Mouse (Mus musculus): ENCODE results near the gene Dyx1c1.

Dyx1c1 gene

GRCm38 (mm10) chr9:72972435-72972834 lies 13.8 kb downstream of the Dyx1c1 start:
- DNase-seq (ENCODE audit: extremely low read depth, insufficient read length, low spot score) = no peak

GRCm38 (mm10) chr9:72972984-72973383 lies 14.4 kb downstream of the Dyx1c1 start:
- no peak for DNase-seq (ENCODE audit: extremely low read depth, insufficient read length, low spot score)

DNA sequence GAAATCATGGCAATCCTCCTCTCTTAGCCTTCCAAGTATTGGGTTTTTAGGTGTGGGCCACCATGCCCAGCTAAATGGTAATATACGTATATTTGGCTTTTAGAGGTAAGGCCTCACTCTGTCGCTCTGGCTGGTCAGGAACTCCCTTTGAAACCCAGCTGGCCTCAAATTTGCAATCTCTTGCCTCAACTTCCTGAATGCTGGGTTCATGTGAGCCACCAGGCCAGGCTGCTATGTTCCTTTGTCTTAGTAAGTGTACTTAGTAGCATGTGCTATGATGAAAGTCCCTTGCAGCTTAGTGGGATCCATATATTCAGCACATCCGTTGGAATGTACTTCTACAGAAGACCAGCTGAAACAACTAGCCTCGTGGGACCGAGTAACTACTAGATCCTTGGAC lies 16.1 kb downstream of the Dyx1c1 start:
- no peak for DNase-seq (ENCODE audit: extremely low read depth, insufficient read length, low spot score)

DNA sequence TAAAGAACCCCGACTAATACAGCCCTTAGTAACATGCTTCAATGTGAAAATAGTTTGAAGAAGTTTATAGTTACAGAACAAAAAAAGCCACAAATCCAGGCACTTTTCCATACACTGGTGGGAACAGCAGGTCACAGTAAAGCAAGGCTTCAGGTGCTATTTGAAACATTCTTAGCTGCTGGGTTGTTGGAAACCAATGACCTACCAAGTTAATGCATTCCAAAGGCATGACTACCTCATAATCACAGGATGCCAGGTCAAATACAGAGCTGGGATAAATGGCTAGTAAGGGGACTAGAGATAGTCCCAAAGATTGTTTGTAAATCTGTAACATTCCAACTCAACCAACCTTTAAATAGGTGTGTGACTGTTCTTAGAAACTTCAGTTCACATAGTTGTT lies 16.7 kb downstream of the Dyx1c1 start:
- DNase-seq (ENCODE audit: extremely low read depth, insufficient read length, low spot score) = no peak

DNA sequence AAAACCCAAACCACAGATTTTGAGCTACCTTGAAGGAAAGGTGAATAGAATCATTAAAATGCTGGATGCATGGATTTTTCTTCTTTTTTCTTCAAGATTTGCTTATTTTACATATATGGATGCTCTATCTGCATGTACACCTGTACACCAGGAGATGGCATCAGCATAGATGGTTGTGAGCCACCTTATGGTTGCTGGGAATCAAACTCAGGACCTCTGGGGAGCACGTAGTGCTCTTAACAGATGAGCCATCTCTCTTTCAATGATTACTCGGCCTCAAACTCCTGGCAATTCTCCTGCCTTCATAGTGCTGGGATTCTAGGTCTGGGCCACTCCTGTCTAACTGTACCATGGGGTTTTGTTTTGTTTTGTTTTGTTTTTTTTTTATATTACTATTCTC lies 24.5 kb downstream of the Dyx1c1 start:
- no peak for DNase-seq (ENCODE audit: extremely low read depth, insufficient read length, low spot score)

DNA sequence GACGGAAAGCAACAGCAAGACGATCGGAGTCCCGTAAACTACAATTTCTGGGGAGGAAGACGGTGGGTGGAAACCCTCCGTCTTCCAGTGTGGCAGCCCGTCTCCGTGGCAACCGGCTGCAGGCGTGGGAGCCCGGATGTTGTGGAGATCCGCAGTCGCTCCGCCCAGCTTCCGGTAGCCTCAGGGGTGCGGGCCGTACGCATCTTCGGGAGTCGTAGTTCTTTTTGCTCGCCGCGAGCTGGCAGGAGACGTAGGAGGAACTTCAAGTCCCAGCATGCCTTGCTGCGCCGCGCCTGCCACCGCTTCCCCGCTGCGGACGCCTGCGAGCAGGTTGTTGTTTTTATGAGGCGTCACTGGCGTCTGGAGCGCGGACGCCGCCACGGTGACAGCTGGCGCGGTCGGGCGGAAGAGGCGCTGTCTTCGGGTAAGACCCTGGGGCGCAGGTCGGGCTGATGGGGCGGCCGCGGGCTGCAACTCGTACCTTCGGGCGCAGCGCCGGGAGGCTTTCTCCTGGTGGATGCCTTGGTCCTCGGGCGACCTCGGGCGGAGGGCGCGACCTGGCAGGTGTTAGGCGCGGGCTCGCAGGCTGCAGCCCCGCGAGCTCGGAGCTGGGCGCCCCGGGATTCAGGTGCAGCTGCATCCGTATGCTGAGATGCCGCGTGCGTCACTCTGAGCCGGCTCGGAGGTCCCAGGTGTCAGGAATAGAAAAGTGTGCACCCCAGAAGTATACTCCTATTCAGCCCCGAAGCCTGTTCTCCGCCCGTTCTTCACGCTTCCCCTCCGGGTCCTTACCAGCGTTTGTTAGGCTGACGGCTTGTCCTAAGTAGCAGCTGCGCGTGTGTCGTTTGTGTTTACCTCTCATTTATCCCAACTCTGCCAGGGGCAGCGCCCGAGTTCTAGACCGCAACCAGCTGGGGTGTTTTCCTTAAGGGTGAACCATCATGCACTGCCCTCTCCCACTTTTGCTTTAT lies 26.9 kb downstream of the Dyx1c1 start, which contains the start of the genes Ccpg1os and Ccpg1:
Gene Ccpg1os, minus strand, starts transcription at position 133 of the 971 bp plus-strand sequence.
Gene Ccpg1, plus strand, starts transcription at position 180 of the 971 bp plus-strand sequence.
- DNase-seq (ENCODE audit: extremely low read depth, insufficient read length, low spot score) = peak; percentile 98

DNA sequence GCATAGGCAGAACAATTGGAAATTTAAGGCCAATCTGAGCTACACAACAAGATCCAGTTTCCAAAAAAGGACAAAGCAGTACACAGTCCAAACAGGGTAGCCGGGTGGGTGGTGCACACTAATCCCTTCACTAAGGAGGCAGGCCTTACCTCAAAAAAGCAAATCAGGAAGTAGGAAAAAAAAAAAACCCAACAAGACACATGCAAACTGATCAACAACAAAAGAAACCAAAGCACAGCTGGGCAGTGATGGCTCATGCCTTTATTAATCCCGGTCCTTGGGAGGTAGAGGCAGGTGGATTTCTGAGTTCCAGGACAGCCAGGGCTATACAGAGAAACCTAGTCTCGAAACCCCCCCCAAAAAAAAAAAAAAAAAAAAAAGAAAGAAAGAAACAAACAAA lies 29.1 kb downstream of the Dyx1c1 start:
- no peak for DNase-seq (ENCODE audit: extremely low read depth, insufficient read length, low spot score)

GRCm38 (mm10) chr9:72988706-72989105 lies 30.1 kb downstream of the Dyx1c1 start:
- DNase-seq (ENCODE audit: extremely low read depth, insufficient read length, low spot score) = no peak

DNA sequence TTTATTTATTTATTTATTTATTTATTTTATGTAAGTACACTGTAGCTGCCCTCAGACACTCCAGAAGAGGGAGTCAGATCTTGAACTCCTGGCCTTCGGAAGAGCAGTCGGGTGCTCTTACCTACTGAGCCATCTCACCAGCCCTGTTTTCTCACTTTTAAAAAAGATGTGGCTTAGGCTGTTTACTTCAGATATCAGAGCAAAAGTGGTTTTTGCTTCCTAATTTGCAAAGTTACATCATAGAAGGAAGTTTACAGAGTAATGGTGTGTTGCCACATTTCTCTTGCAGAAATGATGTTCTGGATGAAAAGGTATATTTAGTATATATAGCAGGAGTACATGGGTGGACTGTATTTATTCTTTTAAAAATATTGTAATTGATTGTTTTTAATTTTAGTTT lies 32.8 kb downstream of the Dyx1c1 start:
- no peak for DNase-seq (ENCODE audit: extremely low read depth, insufficient read length, low spot score)

DNA sequence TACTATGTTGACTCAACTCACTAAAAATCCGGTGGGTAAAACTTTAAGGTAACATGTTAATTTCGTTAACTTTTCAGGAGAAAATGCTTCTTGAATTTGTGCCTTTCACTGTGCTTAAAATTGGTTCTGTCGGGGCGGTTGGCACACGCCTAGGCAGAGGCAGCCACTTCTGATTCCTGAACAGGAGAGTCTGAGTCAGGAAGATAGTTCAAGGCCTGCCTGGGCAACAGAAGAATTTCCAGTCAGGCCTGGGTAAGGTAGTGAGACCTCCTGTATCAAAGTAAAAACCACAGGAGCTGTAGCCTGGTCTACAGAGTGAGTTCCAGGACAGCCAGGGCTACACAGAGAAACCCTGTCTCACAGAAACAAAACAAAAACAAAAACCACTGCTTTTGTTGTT lies 34.0 kb downstream of the Dyx1c1 start:
- DNase-seq (ENCODE audit: extremely low read depth, insufficient read length, low spot score) = no peak

DNA sequence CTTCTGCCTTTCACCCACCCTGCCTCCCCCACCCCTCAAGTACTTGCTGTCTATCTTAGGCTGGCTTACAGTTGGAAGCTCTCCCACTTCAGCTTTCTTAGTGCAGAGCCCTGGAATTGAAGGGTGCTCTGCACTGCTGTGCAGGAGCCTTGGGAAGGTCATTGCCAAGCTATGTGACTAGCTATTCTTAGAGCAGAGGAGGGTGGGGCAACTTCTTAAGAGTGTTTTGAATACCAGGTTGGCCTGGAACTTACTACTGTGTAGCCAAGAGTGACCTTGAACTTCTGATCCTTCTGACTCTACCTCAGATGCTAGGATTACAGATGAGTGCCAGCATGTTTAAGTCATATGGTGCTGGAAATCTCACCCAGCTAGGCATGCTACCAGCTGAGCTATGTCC lies 37.6 kb downstream of the Dyx1c1 start:
- no peak for DNase-seq (ENCODE audit: extremely low read depth, insufficient read length, low spot score)

GRCm38 (mm10) chr9:72996806-72997205 lies 38.2 kb downstream of the Dyx1c1 start:
- DNase-seq (ENCODE audit: extremely low read depth, insufficient read length, low spot score) = no peak

DNA sequence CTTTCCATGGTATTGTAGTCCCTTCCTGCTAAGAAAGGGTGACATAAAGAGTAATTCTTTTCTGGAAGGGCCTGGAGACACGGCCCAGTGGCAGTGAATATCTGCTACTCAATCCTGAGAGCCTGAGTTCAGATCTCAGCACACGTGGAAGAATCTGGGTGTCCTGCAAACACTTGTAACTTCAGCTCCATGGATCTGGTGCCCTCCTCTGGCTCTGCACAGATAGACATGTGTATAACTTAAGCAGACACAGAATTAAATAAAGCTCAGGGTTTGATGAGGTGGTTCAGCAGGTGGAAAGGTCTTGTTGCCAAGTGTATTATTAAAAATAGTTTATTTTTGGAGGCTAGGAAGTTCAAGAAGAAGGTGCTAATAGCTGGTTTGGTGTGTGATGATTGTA lies 41.9 kb downstream of the Dyx1c1 start:
- DNase-seq (ENCODE audit: extremely low read depth, insufficient read length, low spot score) = no peak

GRCm38 (mm10) chr9:73001314-73002011 lies 42.9 kb downstream of the Dyx1c1 start:
- DNase-seq (ENCODE audit: extremely low read depth, insufficient read length, low spot score) = no peak

DNA sequence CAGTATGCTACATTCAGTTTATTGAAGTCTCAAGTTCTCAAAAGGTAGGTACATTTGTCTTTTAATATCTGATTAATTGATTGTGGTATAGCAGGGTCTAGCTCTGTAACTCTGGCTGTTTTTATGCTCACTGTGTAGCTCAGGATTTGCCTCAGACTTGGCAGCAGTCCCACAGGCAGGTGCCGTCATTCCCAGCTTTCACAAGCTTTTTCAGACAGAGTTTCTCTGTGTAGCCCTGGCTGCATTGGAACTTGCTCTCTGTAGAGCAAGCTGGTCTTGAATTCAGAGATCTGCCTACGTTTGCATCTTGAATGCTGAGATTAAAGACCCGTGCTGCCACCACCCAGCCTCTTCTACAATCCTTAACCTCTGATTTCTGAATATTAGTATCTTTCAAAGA lies 43.6 kb downstream of the Dyx1c1 start:
- no peak for DNase-seq (ENCODE audit: extremely low read depth, insufficient read length, low spot score)

DNA sequence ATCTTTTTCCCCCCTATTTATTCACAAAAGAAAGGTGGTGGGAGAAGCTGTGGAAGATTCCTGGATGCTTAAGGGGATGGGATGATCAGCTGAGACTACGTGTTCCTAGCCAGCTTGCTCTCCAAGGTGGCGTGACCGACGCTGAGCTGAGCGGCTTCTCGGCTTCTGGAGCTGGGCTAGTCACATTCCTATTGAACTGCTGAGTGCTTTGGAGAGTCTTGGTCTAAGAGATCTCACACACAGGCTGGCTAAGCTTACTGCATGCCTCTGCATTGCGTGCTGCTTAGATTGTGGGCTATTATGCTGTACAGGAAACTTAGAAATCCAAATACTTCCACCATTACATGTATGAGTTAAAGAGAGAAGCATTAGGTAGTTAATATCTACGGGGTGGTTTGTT lies 45.5 kb downstream of the Dyx1c1 start:
- no peak for DNase-seq (ENCODE audit: extremely low read depth, insufficient read length, low spot score)

- DNase-seq (ENCODE audit: extremely low read depth, insufficient read length, low spot score) = no peak
These were observed 46.5 kb downstream of the Dyx1c1 start for GRCm38 (mm10) chr9:73005106-73005505.

GRCm38 (mm10) chr9:73006175-73006574 lies 47.6 kb downstream of the Dyx1c1 start:
- DNase-seq (ENCODE audit: extremely low read depth, insufficient read length, low spot score) = no peak

DNA sequence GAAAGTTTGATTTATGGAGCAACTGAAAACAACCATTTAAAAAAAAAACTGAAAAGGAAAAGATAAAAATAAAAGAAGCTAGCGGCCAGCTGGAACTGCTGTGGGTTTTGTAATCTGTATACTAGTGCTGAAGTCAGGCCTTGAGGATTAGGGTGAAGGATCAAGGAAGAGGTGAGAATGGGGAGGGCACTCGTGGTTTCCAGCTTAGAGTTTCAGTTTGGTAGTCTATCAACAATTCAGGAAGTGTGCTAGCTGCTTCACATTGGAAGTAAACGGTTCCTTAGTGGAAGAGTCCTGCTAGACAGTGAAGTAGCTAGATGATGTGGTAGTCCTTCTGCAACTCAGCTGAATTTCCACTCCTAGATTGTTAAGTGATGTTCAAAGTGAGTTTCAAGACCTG lies 49.8 kb downstream of the Dyx1c1 start:
- DNase-seq (ENCODE audit: extremely low read depth, insufficient read length, low spot score) = no peak

DNA sequence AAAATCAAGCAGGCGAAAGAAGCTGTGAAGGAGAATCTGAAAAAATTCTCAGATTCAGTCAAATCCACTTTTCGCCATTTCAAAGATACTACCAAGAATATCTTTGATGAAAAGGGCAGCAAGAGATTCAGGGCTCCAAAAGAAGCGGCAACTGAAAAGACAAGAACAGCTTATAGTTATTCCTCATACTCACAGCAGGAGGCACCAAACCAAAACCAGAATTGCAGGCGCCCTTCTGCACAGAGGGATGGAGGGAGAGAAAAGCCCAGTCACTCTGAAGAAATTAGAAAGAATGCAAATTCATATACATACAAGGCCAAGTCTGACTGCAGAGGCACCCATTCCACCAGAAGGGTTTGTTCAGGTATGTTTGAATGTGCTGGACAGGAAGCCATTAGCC lies 54.0 kb downstream of the Dyx1c1 start:
- no peak for DNase-seq (ENCODE audit: extremely low read depth, insufficient read length, low spot score)

DNA sequence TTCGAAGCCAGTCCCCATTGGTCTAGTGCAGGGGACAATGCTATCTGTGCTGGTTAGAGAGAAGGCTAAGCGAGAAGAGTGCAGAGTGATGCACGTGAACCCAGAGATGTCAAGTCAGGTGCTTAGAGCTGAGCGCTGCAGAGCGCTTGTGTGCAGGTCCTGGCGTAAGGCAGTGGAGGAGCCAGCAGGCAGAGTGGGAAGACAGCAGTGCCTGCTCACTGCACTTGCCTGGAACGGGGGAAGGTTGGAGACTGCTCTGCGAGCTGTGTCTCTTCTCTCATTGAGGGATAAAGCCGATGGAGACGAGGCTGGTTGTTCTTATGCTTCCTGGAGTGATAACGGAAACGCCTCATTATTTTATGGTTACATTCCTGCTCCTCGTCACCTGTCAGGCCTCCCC lies 56.1 kb downstream of the Dyx1c1 start:
- no peak for DNase-seq (ENCODE audit: extremely low read depth, insufficient read length, low spot score)

- DNase-seq (ENCODE audit: extremely low read depth, insufficient read length, low spot score) = no peak
These were observed 61.3 kb downstream of the Dyx1c1 start for GRCm38 (mm10) chr9:73019841-73020240.

All from 3134 (cell line).